Mouse (Mus musculus) adrenal gland, adult 18-20 months (tissue): Measurements from ENCODE around the gene Mrps7. TPM values are rescaled to one million over a fixed set of nuclear protein-coding genes. Genes with fewer than 3 reads are reported as not detected.

ENCODE experiments used
- DNase-seq, 2 experiments: peaks; one replicate each; pipeline ENCODE4 v3.0.0; 2021 to 2022; ENCODE audit warnings: low spot score in 2 of 2
- total RNA-seq, 2 experiments: library from RNA; stranded (reverse); gene quantifications; 1 replicate in 1 of 2; 2 replicates in 1 of 2; pipeline ENCODE4 v1.2.3; 2021

The Mrps7 gene
- total RNA-seq, 2 experiments from 2014 or later: 105 to 107 TPM

- no peak for DNase-seq
Measured at GRCm38 (mm10) chr11:115608421-115609399, 5.0 kb downstream of the Mrps7 start.

DNA sequence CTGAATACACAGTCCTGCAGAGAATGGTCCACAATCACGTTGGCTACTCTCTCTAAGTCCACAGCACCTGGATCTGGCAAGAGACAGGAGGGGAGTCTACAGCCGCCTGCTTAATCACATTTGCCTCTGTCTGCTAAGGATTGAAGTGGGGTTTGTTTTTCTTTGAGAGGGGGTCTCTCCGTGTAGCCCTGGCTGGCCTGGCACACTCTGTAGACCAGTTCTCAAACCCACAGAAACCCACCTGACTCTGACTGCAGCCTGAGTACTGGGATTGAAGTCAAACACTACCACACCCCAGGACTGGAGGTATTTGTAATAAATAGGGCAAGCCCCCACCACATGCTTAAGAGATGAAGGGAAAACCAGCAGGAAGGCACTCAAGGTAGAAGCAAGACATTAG lies 5.9 kb downstream of the Mrps7 start:
- no peak for DNase-seq

GRCm38 (mm10) chr11:115611173-115611572 lies 7.4 kb downstream of the Mrps7 start:
- DNase-seq: no peak

- peak; percentile 77 to 86 for DNase-seq
Measured at GRCm38 (mm10) chr11:115612059-115612409, 8.3 kb downstream of the Mrps7 start.

- peak; percentile 95 to 97 for DNase-seq
Measured at GRCm38 (mm10) chr11:115612410-115613137, 8.8 kb downstream of the Mrps7 start, which contains the start of gene Mif4gd. Mif4gd (minus strand) TSS chr11:115612969.

DNA sequence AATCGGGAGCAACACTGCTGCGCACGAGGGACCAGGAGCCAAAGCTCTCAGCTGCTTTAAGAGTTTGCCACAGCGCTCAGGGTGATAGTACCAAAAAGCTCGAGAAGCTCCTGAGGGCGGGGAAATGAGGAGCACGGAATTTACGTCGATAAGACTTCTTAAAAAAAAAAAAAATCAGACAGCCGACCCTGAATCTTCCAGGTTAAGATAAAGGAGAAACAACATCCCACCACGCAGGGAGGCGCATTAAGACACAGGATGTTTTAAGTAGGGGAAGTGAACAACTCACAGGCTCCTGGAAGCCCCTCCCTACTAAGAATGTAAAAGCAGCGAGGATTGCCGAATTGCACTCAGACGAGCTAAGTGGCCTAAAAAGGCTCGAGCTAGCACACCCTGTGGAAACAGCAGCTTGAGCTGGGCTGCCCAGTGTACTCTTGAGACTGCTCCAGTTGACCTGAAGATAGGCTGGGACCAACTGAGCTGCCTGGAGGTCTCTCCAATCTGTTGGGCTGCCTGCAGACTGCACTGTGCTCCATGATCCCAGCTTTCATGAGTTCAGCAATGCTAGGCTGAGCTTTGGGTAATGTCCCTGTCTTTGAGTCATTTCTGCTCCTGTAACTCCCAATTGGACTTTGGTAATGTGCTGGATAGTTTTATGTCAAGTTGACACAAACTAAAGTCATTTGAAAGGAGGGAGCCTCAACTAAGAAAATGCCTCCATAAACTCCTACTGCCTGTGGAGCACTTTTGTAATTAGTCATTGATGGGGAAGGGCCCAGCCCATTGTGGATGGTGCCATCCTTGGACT lies 9.6 kb downstream of the Mrps7 start:
- DNase-seq: no peak

DNA sequence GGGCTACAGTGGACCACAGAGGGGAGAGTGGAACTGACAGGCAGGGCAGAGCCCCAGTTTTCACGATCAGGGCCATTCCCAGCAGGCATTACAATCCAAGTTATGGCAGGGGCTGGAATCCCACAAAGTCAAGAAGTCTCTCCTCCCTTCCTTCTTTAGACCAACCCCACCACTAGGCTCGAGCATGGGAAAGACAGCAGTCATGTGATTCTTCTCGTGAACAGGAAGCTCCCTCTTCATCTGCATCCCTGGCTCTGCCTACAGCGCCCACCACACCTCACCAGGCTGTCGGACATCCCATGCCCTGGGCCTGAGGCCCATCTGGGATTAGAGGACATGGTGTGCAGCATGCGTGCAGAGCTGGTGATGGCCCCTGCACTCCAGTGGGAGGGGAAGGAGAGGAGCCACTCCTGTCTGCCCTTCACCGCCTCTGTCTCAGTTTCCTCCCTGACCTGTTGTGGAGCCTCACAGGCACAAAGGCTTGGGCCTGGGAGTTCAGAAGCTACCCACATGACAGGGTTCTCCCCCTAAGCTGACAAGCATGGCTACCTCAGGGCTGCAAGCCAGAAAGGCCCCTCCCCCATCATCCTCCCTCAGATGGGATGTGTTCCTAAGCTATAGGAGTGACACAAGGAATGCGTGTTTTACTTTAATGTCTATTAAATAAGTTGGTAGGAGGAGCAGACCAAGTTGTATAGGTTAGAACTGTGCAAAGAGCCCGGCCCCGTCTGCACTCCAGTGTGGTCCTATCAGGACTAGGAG lies 10.8 kb downstream of the Mrps7 start:
- no peak for DNase-seq

DNA sequence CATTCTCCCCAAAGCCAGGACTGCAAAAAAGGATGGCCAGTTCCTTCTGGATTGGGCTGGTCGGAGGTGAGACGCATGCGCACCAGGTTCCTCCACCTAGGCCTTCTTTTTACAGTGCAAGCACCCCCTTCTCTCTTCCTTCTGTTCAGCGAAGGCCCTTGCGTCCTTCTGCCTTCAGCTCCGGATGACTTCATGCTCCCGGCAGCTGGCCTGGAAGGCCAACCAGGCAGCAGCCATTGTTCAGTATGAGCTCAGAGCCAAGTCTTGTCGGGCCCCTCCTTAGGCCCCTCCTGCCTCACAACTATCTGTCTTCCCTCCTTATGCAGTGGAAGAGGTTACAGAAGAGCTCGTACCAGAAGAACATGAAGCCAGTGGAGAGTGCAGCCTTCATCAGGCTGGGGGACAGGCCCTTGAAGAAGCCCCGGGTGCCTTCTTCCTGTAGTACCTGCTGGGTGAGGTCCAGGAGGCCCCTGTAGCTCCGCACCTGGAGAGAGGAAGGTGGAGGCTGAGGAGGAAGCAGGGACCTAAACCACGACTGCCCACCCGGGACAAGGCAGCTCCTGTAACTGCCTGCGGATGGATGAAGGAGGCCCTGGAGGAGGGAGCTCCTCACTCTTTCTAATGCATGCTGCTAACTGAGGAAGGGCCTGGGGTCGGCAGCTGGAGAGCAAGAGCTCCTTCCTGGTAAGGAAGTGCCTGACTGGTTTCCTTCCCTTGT lies 11.5 kb downstream of the Mrps7 start:
- no peak for DNase-seq

GRCm38 (mm10) chr11:115615875-115616274 lies 12.2 kb downstream of the Mrps7 start:
- no peak for DNase-seq

DNA sequence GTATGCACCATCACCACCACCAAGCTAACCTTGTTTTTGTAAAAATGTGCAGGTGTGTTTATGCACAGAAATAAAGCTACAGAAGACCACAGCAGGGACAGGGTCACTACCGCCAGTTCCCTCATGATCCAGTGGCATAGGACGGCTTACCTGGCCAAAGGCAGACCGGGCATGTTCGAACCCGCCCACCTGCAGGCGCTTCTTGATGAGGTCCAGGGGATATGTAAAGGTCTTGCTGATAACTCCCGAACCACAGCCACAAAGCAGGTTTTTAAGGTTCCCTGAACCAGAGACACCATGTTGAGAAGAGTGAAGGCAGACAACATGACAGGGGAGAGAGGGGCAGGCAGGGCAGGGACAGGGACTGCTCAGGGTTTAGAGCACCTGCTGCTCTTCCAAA lies 12.6 kb downstream of the Mrps7 start:
- DNase-seq: no peak

DNA sequence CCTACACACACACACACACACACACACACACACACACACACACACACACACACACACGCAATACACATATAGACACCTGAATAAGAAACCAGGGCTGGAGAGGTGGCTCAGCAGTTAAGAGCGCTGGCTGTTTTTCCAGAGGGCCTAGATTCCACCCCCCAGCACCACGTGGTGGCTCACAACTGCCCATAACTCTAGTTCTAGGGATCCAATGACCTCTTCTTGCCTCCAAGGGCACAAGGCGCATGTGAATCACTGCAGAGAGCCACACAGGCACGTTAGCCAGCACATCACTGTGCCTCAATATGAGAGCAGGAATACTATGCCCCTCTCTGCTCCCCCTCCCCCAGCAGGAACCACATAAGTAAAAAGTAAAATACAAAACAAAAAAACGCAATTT lies 13.2 kb downstream of the Mrps7 start:
- no peak for DNase-seq

- DNase-seq: no peak
Measured at GRCm38 (mm10) chr11:115618001-115618400, 14.3 kb downstream of the Mrps7 start.

DNA sequence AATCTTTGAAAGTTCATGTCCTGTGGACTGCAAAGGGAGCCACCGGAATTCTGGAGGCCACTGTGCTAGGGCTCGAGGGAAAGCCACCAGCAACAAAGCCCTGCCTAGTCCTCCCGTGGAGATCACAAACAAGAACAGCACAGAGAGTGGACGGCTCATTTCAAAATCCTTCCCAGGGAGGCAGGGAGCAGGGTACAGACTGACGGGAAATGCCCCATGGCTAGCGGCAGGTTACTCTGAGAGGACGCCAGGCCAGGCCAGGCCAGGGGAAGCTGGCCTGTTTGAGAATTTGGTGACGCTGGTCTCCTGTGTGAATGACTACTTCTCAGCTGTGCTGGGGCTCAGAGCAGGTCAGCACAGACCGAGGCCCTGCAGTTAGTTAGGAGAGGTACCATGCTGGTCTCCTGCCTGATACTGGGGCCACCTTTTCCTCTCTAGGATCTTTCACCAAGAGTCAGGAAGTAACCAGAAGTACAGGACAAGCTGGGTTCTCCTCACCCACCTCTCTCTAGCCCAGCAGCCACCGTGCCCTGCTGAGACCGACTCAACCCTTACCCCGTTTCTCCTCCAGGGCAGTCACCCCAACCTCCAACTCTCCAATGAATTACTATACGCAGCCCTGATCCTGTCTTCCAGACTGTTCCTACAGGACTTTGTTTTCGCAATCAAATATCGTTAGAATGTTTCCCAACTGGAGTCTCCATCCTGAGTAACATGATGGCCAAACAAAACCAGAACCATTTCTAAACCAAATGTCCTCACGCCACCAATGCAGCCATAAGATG lies 15.2 kb downstream of the Mrps7 start:
- no peak for DNase-seq

- no peak for DNase-seq
Measured at GRCm38 (mm10) chr11:115619949-115620348, 16.2 kb downstream of the Mrps7 start.

DNA sequence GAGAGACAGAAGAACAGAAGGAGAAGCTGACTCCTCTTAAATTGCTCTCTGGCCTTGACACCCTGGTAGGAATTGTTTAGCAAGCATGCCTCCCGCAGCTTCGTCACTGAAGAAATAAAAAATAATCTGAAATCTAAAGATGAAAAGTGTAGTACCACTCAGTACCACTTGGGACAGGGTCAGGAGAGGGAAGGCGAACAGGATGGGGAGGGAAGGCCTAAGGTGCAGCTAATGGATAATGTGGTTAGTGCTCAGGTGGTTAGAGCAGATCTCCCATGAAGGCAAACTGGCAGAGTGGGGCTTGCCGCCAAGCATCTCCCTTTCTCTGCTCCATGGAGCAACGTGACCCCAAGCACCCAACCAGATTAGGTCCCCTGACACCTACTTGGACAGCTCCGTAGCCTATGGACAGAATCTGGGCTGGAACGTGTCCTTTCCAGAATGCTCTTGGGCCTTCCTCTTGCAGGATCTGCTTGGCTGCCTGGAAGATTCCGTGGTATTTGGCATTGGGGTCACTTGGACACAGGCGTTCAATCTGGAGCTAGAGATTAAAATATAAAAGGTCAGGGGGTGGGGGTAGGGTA lies 19.9 kb downstream of the Mrps7 start:
- DNase-seq: no peak

DNA sequence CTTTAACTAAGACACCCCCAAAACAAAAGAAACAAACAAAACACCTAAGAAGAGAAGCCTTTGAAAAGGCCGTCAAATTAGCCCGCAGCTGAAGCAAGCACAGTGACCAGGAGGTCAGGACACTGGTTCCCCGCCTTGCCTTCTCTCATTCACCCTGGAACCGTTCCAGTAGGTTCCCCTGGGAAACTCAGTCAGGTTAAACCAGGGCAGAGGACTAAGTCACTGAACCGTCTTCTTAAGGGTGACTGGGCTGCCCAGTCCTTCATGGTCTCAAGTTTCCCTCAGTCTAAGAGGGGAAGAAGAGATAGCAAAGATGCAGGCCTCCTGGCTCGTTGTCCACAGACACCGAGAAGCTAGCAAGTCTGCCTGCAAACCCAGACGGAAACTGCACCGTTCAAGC lies 22.2 kb downstream of the Mrps7 start:
- no peak for DNase-seq

GRCm38 (mm10) chr11:115626824-115627616 lies 23.3 kb downstream of the Mrps7 start:
- DNase-seq: no peak
